Mouse (Mus musculus) CD8-positive naive resting alpha-beta T cell, adult 2 months (primary cell): ENCODE results near the gene Tmem18.

Experiments used
- DNase-seq, 2 experiments: peaks; one replicate each; pipeline ENCODE4 v3.0.0; 2022; ENCODE audit warnings: low read depth in 2 of 2, low spot score in 2 of 2

The Tmem18 gene

GRCm38 (mm10) chr12:30584356-30584740 lies at the start of gene Tmem18:
TSS of gene Tmem18 (plus strand) at chr12:30584426.
- peak; percentile 64 to 67 for DNase-seq

- DNase-seq = no peak
These were observed 26.9 kb upstream of the Tmem18 start for GRCm38 (mm10) chr12:30557349-30557748.

DNA sequence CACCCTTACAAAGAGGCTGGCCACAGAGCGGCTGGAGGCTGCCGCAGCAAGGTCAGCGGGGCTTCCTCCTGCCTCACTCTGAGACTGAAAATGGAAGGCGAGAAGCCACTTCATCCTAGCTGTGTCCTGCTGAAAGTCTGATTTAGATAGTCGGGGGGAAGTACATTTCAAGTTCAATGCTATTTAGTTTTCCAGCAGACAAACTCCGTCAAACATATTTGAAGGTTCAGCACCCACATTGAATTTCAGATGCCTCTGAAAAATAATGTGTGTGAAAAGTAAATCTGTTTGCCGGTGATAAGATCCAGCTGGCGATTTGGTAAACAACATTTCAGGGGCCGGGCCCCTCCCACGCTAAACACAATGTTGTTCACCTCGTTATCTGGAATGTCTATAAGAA lies 22.8 kb upstream of the Tmem18 start:
- no peak for DNase-seq

GRCm38 (mm10) chr12:30572075-30572474 lies 12.2 kb upstream of the Tmem18 start:
- DNase-seq = no peak

GRCm38 (mm10) chr12:30575952-30576351 lies 8.3 kb upstream of the Tmem18 start:
- no peak for DNase-seq

GRCm38 (mm10) chr12:30578019-30578418 lies 6.2 kb upstream of the Tmem18 start:
- DNase-seq = peak; percentile 22 to 44

DNA sequence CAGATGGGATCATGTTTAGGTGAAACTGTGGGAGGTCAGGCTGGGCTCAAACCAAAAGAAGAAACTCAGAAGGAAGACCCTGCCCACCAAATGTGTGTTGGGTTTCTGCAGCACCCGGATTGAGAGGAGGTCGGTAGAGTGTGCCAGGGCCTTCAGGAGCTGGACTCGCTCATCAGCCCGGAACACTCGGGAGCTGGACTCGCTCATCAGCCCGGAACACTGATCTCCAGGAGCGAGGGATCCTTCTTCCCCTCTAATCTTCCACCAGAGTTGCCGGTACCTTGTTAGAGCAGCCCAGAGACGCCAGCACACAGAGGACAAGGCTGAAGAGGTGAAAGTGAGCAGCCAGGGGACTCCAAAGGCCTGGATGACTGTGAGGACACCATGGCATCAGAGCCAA lies 2.9 kb upstream of the Tmem18 start:
- DNase-seq = no peak

DNA sequence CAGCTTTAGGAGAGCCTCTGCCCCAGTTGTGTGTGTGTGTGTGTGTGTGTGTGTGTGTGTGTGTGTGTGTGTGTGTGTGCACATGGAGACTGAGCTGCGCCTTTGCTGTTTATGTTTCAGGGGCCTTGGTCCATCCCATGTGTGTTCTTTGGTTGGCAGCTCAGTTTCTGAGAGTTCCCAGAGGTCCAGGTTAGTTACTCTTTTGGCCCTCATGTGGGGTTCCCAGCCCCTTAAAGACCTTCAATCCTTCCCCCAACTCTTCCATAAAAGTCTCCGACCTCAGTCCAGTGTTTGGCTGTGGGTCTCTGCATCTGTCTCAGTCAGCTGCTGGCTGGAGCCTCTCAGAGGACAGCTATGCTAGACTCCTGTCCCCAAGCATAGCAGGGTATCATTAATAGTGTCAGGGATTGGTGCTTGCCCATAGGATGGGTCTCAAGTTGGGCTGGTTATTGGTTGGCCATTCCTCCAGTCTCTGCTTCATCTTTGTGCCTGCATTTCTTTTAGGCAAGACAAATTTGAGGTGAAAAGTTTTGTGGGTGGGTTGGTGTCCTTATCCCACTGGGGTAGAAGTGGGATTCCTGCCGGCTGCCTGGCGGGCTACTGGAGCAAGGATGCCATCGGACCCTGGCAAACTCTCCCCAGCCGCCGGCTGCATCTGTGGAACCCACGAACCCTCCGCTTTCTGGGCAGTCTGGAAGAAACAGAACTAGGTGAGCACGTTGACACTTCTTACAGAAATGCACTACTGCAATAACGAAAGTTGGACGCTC lies 455 bp upstream of the Tmem18 start:
- DNase-seq = peak; percentile 9 to 18

DNA sequence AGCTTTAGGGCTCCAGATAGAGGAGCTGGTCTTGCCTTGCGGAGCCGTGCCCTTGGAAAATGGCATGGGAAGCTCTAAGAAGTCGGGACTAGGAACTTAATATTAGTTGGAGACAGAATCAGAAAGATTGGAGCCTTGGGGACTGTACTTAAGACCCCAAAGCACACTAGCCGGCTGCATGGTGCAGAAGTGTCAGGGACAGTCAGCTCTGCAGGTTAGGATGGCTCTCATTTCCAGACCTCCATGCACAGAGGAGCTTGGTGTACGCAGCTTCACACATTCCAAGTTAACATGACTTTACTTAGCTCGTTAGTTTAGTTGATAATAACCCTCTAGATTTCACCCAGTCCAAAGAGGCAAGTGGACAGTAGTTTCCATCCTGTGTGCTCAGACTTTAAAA lies 637 bp downstream of the Tmem18 start:
- no peak for DNase-seq

DNA sequence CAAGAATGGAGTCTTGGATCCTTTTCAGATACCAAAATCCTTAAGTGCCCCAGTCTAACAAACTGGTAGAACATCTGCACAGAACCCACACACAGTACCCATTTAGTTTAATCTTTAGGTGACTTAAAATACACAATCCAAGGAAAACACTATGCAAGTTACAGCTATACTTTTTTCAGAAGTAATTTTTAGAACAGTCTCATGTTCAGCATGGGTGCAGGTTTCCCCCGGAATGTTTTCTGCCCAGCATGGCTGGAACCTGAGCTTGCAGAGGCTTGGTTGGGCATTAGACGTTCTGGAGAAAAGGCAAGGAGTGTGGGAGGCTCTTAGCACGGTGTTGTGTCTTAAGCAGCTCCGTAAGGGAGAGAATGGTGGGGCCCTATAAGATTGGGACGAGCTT lies 7.6 kb downstream of the Tmem18 start:
- no peak for DNase-seq

DNA sequence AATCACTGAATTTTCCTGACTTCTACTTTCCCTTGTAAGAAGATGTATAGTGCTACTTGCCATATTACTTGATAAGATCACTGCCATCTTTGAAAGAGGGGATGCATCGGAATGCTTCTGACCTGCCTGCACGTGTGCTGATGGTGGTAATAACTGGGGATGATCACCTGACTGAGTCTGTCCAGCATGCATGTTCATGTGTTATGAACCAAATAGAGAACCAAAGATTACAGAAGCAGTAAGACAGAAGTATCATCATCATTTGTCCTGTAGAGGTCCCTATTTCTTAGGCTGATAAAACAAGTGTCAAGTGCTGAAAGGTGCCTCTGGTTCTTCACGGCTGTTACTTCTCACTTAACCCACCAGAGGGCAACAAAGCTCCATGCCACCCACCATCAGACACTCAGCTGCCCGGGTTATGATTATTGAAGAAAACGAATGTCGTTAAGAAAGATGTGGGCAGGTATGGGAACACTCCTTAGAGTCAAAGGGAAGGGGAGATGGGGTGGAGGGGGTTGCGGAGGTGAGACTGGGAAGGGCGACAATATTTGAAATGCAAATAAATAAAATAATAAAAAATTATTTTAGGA lies 12.7 kb downstream of the Tmem18 start:
- peak; percentile 21 to 25 for DNase-seq

DNA sequence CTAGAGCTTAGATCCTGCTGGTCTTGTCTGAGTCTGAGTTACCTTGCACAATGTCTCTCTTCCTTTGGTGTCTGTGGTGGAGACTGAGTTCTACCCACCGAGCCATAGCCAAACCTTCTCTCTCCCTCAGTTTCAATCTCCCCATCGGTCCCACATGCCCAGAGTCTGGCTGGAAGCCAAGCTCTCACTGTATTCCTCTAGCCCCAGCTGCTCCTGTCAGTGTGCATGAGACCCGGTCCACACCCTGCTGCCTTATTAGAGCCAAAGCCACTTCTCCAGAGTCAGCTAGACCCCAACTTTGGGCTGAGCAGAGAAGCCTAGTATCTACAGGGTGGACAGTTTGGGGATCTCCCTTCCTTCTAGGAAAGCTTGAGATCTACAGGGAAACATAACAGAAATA lies 14.7 kb downstream of the Tmem18 start:
- no peak for DNase-seq

GRCm38 (mm10) chr12:30599474-30599873 lies 15.2 kb downstream of the Tmem18 start:
- no peak for DNase-seq

GRCm38 (mm10) chr12:30599997-30600396 lies 15.8 kb downstream of the Tmem18 start:
- DNase-seq = no peak

DNA sequence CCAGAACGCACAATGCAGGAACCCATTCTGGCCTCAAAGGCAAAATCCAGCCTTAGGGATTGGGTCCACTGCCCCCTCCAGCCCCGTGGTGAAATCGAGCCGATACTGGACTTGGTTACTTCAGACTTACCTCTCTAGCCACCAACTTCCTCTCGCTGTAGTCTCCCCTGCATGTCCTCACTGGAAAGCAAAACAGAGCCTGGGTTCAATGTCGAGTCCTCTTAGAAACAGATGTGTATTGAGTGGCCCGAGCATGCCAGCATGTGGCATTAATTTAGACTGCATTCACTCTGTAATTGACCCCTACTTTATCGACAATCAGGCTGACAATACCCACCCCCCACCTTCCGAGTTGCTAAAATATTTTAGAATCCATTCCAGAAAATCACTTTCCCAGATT lies 19.8 kb downstream of the Tmem18 start:
- DNase-seq = no peak

DNA sequence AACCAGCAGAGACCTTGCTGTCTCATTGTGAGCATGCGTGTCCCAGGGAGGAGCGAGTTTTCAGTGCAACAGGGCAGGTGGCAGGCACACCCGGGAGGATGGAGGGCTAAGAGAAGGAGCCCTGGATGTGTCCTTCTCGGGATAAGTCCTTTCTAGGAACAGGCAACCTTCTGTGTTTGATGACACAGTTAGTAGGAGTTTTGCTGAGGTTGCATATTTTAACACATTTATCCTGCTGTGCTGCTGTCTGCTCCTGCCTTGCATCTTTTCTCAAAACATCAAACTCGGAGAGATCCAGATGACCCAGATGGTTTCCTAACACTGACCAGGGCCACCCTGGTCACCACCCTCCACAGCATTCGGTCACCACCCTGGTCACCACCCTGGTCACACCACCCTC lies 20.6 kb downstream of the Tmem18 start:
- no peak for DNase-seq

GRCm38 (mm10) chr12:30605941-30606340 lies 21.7 kb downstream of the Tmem18 start:
- no peak for DNase-seq

DNA sequence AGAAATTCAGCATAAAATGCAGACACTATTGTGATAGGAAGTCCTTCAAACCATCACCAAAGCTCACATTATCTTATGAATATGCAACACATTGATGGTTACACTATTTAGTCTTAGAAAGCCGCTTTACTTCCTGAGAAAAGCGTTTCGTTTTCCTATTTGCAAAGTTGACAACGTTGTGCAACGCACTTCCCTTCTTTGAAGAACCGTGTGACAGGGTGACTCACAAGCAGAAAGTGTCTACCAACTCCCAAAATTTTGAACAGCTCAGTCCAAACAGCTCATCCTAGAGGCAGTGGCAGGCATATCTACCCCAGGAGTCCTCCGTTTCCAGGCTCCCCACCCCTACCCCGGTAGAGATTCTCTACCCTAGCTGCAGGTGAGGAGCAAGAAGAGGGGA lies 22.5 kb downstream of the Tmem18 start:
- DNase-seq = no peak

- DNase-seq = no peak
These were observed 34.2 kb downstream of the Tmem18 start for GRCm38 (mm10) chr12:30618425-30618824.

DNA sequence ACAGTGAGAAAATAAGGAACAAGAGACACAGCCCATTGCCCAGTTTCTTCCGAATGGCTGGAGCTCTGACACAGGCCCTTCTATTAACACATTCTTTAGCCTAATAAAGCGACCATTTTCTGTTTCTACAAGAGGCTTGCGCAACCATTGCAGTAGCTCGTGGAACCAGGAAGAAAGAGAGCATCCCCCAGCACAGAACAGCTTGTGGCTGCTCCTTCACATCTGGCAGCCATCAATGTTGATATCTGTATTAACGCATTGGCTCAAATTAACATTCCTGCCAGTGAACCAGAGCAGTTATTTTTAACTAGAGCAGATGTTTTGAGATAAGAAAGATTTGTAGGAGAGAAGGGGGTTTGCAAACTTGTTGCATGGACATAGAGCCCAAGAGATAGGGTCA lies 44.2 kb downstream of the Tmem18 start:
- DNase-seq = no peak

GRCm38 (mm10) chr12:30634534-30634933 lies 50.3 kb downstream of the Tmem18 start:
- no peak for DNase-seq
